Mouse (Mus musculus) lung, adult 2 months (tissue): ENCODE data around the gene Syn3. TPM values are rescaled to one million over a fixed set of nuclear protein-coding genes. Genes with fewer than 3 reads are reported as not detected.

Source experiments
- DNase-seq: peaks from one replicate; pipeline ENCODE4 v3.0.0; 2022
- H3K4me1 ChIP-seq: fragments of 200-500 bp; 2 replicates; pipeline ENCODE4 v1.6.1; 2011; ENCODE audit warnings: low read length; ENCODE audit not compliant: control insufficient read depth, insufficient read depth
- H3K4me3 ChIP-seq: fragments of 200-500 bp; replicated peaks from 2 replicates; pipeline ENCODE3; 2011; ENCODE audit warnings: low read depth, mild to moderate bottlenecking, control low read depth, low read length; ENCODE audit errors: extremely low read depth
- CTCF ChIP-seq: fragments of 200-500 bp; IDR thresholded peaks from 2 replicates; pipeline ENCODE4 v1.5.1; 2011; ENCODE audit warnings: mild to moderate bottlenecking, low read length, control low read depth; ENCODE audit not compliant: insufficient read depth
- POLR2A ChIP-seq: fragments of 200-500 bp; IDR thresholded peaks from 2 replicates; pipeline ENCODE4 v1.6.1; 2011; ENCODE audit warnings: low read depth, mild to moderate bottlenecking, control low read depth, low read length, borderline replicate concordance; ENCODE audit errors: extremely low read depth
- WGBS: fragments of 180-500 bp; shearing (Covaris S2); methylation state at CpG from one replicate; pipeline ENCODE4 v1.1.7; 2018; 5-methylcytosine and 5-hydroxymethylcytosine counted together
- polyA plus RNA-seq: library from polyadenylated mRNA; depleted of rRNA; stranded (reverse); fragments of >200 nt; gene quantifications from 2 replicates; pipeline ENCODE4 v1.2.3, GENCODE M21; 2012

Gene Syn3
- polyA plus RNA-seq, 1 experiment: 1.1 TPM

DNA sequence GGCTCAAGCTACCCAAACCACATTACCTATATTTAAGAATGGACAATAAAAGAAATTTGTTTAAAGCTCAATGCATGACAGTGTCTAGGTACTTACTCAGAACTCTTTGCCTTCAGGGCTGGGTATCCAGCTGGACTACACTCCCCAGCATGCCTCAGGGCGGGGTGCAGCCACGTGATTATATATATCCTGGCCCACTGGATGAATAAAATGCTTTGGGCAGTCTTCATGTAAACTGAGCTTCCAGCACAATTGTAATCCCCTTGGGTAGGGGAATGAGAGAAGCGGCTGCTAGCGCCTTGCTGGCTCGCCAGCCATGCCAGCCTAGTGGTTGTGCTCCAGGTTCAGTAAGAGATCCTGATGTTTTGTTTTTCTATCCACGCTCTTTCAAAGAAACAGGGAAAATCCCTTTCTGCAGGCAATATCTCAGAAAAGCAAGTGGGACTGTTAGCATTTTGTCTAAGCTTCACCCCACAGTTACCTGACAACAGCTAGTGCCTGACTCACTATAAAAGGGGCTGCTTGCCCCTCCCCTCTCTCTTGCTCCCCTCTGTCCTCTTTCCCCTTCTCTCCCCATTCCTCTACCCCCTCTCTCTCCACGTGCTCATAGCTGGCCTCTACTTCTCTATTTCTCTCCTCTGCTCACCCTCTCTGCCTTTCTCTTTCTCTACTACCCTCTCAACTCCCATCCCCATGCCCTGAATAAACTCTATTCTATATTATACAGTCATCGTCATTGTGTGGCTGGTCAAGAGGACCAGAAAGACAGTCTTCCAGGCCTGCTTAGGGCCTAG, 122.1 kb downstream of the Syn3 start:
- WGBS: 71% methylated on average over 8 of the region's 8 CpGs
- DNase-seq: no peak
- TF ChIP-seq POLR2A (no peak), CTCF (no peak)
- no peak overlapping the region for H3K4me3 ChIP-seq
- H3K4me1 ChIP-seq: no peaks in the 10 kb centered on the region

GRCm38 (mm10) chr10:86375903-86376302, 122.8 kb downstream of the Syn3 start:
- no peak for TF ChIP-seq POLR2A
- TF ChIP-seq CTCF: no peak
- 45% methylated on average over 11 of the region's 11 CpGs for WGBS
- no peak for DNase-seq
- no peak overlapping the region for H3K4me3 ChIP-seq
- no peaks in the 10 kb centered on the region for H3K4me1 ChIP-seq

GRCm38 (mm10) chr10:86374061-86374460, 124.6 kb downstream of the Syn3 start:
- TF ChIP-seq POLR2A: no peak
- TF ChIP-seq CTCF: no peak
- no peaks in the 10 kb centered on the region for H3K4me1 ChIP-seq
- DNase-seq: no peak
- 91% methylated on average over 2 of the region's 2 CpGs for WGBS
- H3K4me3 ChIP-seq: no peak overlapping the region

- TF ChIP-seq POLR2A (no peak), CTCF (no peak)
- H3K4me3 ChIP-seq: no peak overlapping the region
- DNase-seq: no peak
- H3K4me1 ChIP-seq: peaks cover 3% of the 10 kb centered on the region; the same call in 1 of the 2 replicates
Measured at GRCm38 (mm10) chr10:86371561-86371960, 127.1 kb downstream of the Syn3 start.

- no peak for DNase-seq
- TF ChIP-seq CTCF (no peak), POLR2A (no peak)
- Histone ChIP-seq H3K4me1 (peaks cover 3% of the 10 kb centered on the region; the same call in 1 of the 2 replicates), H3K4me3 (no peak overlapping the region)
- WGBS: 74% methylated on average over 4 of the region's 4 CpGs
Measured at GRCm38 (mm10) chr10:86369346-86369745, 129.3 kb downstream of the Syn3 start.

DNA sequence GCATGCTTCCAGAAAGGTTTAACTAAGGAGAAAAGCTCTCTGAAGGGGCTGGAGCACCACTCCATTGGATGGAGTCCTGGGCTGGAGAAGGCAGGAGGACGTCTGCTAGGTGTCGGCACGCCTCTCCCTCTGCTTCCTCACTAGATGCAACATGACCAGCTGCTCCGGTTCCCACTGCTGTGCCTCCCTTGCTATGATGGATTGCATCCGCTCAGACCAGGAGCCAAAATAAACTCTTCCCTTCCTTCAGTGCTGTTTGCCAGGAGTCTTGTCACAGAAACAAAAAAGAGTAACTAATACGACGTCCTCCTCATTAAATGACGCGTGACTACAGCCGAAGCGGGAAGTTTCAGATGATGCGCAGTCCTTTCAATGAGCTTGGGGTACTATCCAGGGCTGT, 129.9 kb downstream of the Syn3 start:
- WGBS: 25% methylated on average over 12 of the region's 12 CpGs
- Histone ChIP-seq H3K4me3 (no peak overlapping the region), H3K4me1 (peaks cover 3% of the 10 kb centered on the region; the same call in 1 of the 2 replicates)
- TF ChIP-seq CTCF (no peak), POLR2A (no peak)
- DNase-seq: no peak

GRCm38 (mm10) chr10:86367346-86367745, 131.3 kb downstream of the Syn3 start:
- TF ChIP-seq CTCF (no peak), POLR2A (no peak)
- DNase-seq: no peak
- 80% methylated on average over 4 of the region's 4 CpGs for WGBS
- Histone ChIP-seq H3K4me3 (no peak overlapping the region), H3K4me1 (peaks cover 3% of the 10 kb centered on the region; the same call in 1 of the 2 replicates)

- 48% methylated on average over 5 of the region's 5 CpGs for WGBS
- no peak for TF ChIP-seq CTCF
- TF ChIP-seq POLR2A: no peak
- Histone ChIP-seq H3K4me3 (no peak overlapping the region), H3K4me1 (peaks cover 3% of the 10 kb centered on the region; the same call in 1 of the 2 replicates)
- DNase-seq: no peak
Measured at GRCm38 (mm10) chr10:86365632-86366092, 133.0 kb downstream of the Syn3 start.

DNA sequence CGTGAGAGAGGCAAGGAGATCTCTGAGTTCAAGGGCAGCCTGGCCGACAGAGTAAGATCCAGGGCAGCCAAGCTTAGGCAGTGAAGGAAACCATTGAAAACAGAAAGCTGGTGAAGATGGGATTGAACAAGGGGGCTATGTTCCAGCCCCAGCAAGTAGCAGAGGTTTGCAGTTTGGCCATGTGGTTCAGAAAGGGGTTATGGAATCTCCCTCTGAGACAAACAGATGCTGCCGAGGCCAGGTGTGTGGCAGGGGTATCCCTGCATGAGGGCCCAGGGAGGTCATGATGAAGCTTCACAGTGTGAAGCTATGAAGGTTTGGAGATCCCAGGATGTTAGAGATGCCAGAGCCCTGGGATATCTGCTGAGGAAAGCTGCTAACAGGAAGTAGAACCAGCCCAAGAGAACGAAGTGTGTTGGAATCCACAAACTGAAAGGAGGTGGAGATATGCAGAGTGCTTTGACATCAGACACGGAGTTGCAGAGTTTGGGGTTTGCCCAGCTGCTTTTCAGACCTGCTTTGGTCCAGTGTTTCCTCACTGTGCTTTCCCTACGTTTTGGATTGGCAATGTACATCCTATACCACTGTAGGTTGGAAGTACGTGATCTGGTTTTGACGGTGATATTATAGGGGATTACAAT, 134.9 kb downstream of the Syn3 start:
- no peak for TF ChIP-seq POLR2A
- no peak for TF ChIP-seq CTCF
- no peak for DNase-seq
- peaks cover 3% of the 10 kb centered on the region; the same call in 1 of the 2 replicates for H3K4me1 ChIP-seq
- 73% methylated on average over 8 of the region's 8 CpGs for WGBS
- H3K4me3 ChIP-seq: no peak overlapping the region

- 45% methylated on average over 4 of the region's 4 CpGs for WGBS
- no peak overlapping the region for H3K4me3 ChIP-seq
- no peaks in the 10 kb centered on the region for H3K4me1 ChIP-seq
- no peak for DNase-seq
- TF ChIP-seq POLR2A (no peak), CTCF (no peak)
Measured at GRCm38 (mm10) chr10:86359699-86360098, 139.0 kb downstream of the Syn3 start.
